Mouse (Mus musculus) hindbrain, postnatal 0 days (tissue): ENCODE results near the gene Polr2b. TPM values are rescaled to one million over a fixed set of nuclear protein-coding genes. Genes with fewer than 3 reads are reported as not detected.

ENCODE experiments used
- ATAC-seq: fragments of 200-750 bp; cut with Nextera tagmentation; 2 replicates; pipeline ENCODE4 v1.8.0; 2017; ENCODE audit warnings: mild to moderate bottlenecking, moderate TSS enrichment, moderate library complexity
- DNase-seq: peaks from one replicate; pipeline ENCODE4 v3.0.0-alpha.2; 2015; ENCODE audit warnings: low spot score
- H3K27ac ChIP-seq: fragments of 300-500 bp; sonication (generic); 2 replicates; pipeline ENCODE4 v1.5.1; 2014; ENCODE audit warnings: mild to moderate bottlenecking
- H3K27me3 ChIP-seq: fragments of 300-500 bp; sonication (generic); 2 replicates; pipeline ENCODE4 v1.6.1; 2014; ENCODE audit warnings: low read length, mixed read lengths; ENCODE audit not compliant: insufficient read depth
- H3K36me3 ChIP-seq: fragments of 300-500 bp; sonication (generic); 2 replicates; pipeline ENCODE4 v1.6.1; 2014; ENCODE audit warnings: low read length, mixed read lengths; ENCODE audit not compliant: insufficient read depth
- H3K4me1 ChIP-seq: fragments of 300-500 bp; sonication (generic); 2 replicates; pipeline ENCODE4 v1.6.1; 2014; ENCODE audit warnings: antibody characterized with exemption, low read length, mixed read lengths; ENCODE audit not compliant: insufficient read depth
- H3K4me2 ChIP-seq: fragments of 300-500 bp; sonication (generic); 2 replicates; pipeline ENCODE4 v1.6.1; 2014; ENCODE audit warnings: low read depth, mild to moderate bottlenecking, low read length, moderate library complexity, mixed read lengths
- H3K4me3 ChIP-seq: fragments of 300-500 bp; sonication (generic); 2 replicates; pipeline ENCODE4 v1.5.1; 2014; ENCODE audit warnings: low read length
- H3K9ac ChIP-seq: fragments of 300-500 bp; sonication (generic); replicated peaks from 2 replicates; pipeline ENCODE4 v1.6.1; 2014; ENCODE audit warnings: mild to moderate bottlenecking, low read length, moderate library complexity, mixed read lengths
- H3K9me3 ChIP-seq: fragments of 300-500 bp; sonication (generic); 2 replicates; pipeline ENCODE4 v1.6.1; 2016; ENCODE audit warnings: low read length, mixed read lengths
- CTCF ChIP-seq: IDR thresholded peaks from 2 replicates; pipeline ENCODE4 v1.5.1; 2016; ENCODE audit warnings: antibody characterized with exemption, control low read depth, low read depth
- WGBS: fragments of 180-500 bp; shearing (Covaris S2); extraction: QIAGEN DNeasy Blood & Tissue Kit; methylation state at CpG from one replicate; pipeline ENCODE4 v1.1.7; 2014; 5-methylcytosine and 5-hydroxymethylcytosine counted together
- microRNA-seq, 2 experiments: library from miRNA; unstranded; fragments of <30 nt; microRNA quantifications; one replicate each; pipeline ENCODE4; 2016
- polyA plus RNA-seq: library from polyadenylated mRNA; unstranded; fragments of >200 nt; fragmentation: Nextera tagmentation; extraction: Ambion mirVana; gene quantifications from 2 replicates; pipeline ENCODE4 v1.2.1, GENCODE M21; 2015
- total RNA-seq: library from RNA; depleted of rRNA; stranded (reverse); fragments of >200 nt; gene quantifications from 2 replicates; pipeline ENCODE4 v1.2.3, GENCODE M21; 2014; rRNA removed

Polr2b gene
- total and polyA plus RNA-seq, 2 experiments from 2014 or later: 46.4 to 50.9 TPM

GRCm38 (mm10) chr5:77393990-77394618 lies 84.2 kb downstream of the Polr2b start:
- no peak for TF ChIP-seq CTCF
- Histone ChIP-seq H3K4me1 (0 out of 2 replicates have a peak, but pooled peaks cover 5% of the 10 kb centered on the region), H3K4me3 (no peak overlapping the region), H3K36me3 (no peaks in the 10 kb centered on the region), H3K9me3 (no peaks in the 10 kb centered on the region), H3K4me2 (no peak overlapping the region), H3K27ac (peak overlapping the region; percentile 48), H3K27me3 (no peaks in the 10 kb centered on the region), H3K9ac (no peak overlapping the region)
- DNase-seq (peak; percentile 52), ATAC-seq (peak; percentile 81)
- WGBS: 29% methylated on average over 9 of the region's 9 CpGs

GRCm38 (mm10) chr5:77398285-77399057 lies 88.5 kb downstream of the Polr2b start:
- ATAC-seq (no peak), DNase-seq (no peak)
- Histone ChIP-seq H3K36me3 (no peaks in the 10 kb centered on the region), H3K4me2 (no peak overlapping the region), H3K27me3 (no peaks in the 10 kb centered on the region), H3K4me1 (peaks cover 5% of the 10 kb centered on the region; the same call in 1 of the 2 replicates), H3K9me3 (no peaks in the 10 kb centered on the region), H3K9ac (no peak overlapping the region), H3K27ac (no peak overlapping the region), H3K4me3 (no peak overlapping the region)
- 56% methylated on average over 14 of the region's 14 CpGs for WGBS
- TF ChIP-seq CTCF: no peak

Small RNA genes lying within 50 kb of the gene (microRNA-seq; reads per million reads assigned to microRNA genes)
- gene Mir5098: 0 reads per million in 2 experiments

Other genes starting within 250 kb of the Polr2b start
- 69.6 and 94.8 TPM in 2 replicates for gene Hopx, start 195.0 kb upstream of the Polr2b start, total RNA-seq
- gene Hopx, start 195.0 kb upstream of the Polr2b start, polyA plus RNA-seq: 7.3 and 10.3 TPM in 2 replicates
- gene Spink2, start 98.7 kb upstream of the Polr2b start, total RNA-seq: not detected in 2 replicates
- gene Spink2, start 98.7 kb upstream of the Polr2b start, polyA plus RNA-seq: 0.26 and 0.61 TPM in 2 replicates
- 9.0 and 9.1 TPM in 2 replicates for gene Rest, start 44.7 kb upstream of the Polr2b start, total RNA-seq
- gene Rest, start 44.7 kb upstream of the Polr2b start, polyA plus RNA-seq: 4.1 and 4.4 TPM in 2 replicates
- gene Noa1, start 63 bp upstream of the Polr2b start, total RNA-seq: 16.3 and 18.7 TPM in 2 replicates
- 33.3 and 34.7 TPM in 2 replicates for gene Noa1, start 63 bp upstream of the Polr2b start, polyA plus RNA-seq
- 45.7 and 59.6 TPM in 2 replicates for gene Igfbp7, start 97.9 kb downstream of the Polr2b start, total RNA-seq
- gene Igfbp7, start 97.9 kb downstream of the Polr2b start, polyA plus RNA-seq: 99.3 and 111 TPM in 2 replicates